Mouse (Mus musculus): ENCODE data around the gene Gm20532. TPM values are rescaled to one million over a fixed set of nuclear protein-coding genes. Genes with fewer than 3 reads are reported as not detected.

Gm20532 gene
- total RNA-seq, 2 experiments from 2014 or later: not detected

- intact Hi-C loops (cut with DNase I): no loop called here
- DNase-seq (ENCODE audit: low spot score in 2 of 2): no peak
Observed at GRCm38 (mm10) chr2:26609261-26609661, 22.8 kb downstream of the Gm20532 start.

GRCm38 (mm10) chr2:26610526-26610925 is 24.1 kb downstream of the Gm20532 start:
- intact Hi-C loops (cut with DNase I): no loop called here
- no peak for DNase-seq (ENCODE audit: low spot score in 2 of 2)

GRCm38 (mm10) chr2:26611054-26611453 is 24.6 kb downstream of the Gm20532 start:
- intact Hi-C loops (cut with DNase I): no loop called here
- DNase-seq (ENCODE audit: low spot score in 2 of 2): no peak

GRCm38 (mm10) chr2:26611896-26612295 is 25.5 kb downstream of the Gm20532 start:
- intact Hi-C loops (cut with DNase I): no loop called here
- no peak for DNase-seq (ENCODE audit: low spot score in 2 of 2)

- no peak for DNase-seq (ENCODE audit: low spot score in 2 of 2)
- intact Hi-C loops (cut with DNase I): no loop called here
Observed at GRCm38 (mm10) chr2:26614903-26615302, 28.5 kb downstream of the Gm20532 start.

GRCm38 (mm10) chr2:26615459-26616124 is 29.2 kb downstream of the Gm20532 start:
- DNase-seq (ENCODE audit: low spot score in 2 of 2): peak in 1 of 2 experiments; percentile 60
- intact Hi-C loops (cut with DNase I): no loop called here

GRCm38 (mm10) chr2:26617331-26617730 is 30.9 kb downstream of the Gm20532 start:
- intact Hi-C loops (cut with DNase I): no loop called here
- no peak for DNase-seq (ENCODE audit: low spot score in 2 of 2)

- no peak for DNase-seq (ENCODE audit: low spot score in 2 of 2)
- intact Hi-C loops (cut with DNase I): no loop called here
Observed at GRCm38 (mm10) chr2:26617928-26618327, 31.5 kb downstream of the Gm20532 start.

GRCm38 (mm10) chr2:26621246-26621645 is 34.8 kb downstream of the Gm20532 start:
- DNase-seq (ENCODE audit: low spot score in 2 of 2): no peak
- intact Hi-C loops (cut with DNase I): no loop called here

- no peak for DNase-seq (ENCODE audit: low spot score in 2 of 2)
- intact Hi-C loops (cut with DNase I): no loop called here
Observed at GRCm38 (mm10) chr2:26622984-26623383, 36.5 kb downstream of the Gm20532 start.

- intact Hi-C loops (cut with DNase I): loop anchor here (5.0 kb wide), 1 partner anchor 178 kb away; the partner anchor contains the start of gene Sec16a
- DNase-seq (ENCODE audit: low spot score in 2 of 2): no peak
Observed at GRCm38 (mm10) chr2:26625419-26625818, 39.0 kb downstream of the Gm20532 start.

- intact Hi-C loops (cut with DNase I): loop anchor here (5.0 kb wide), 1 partner anchor 179 kb away; the partner anchor contains the start of gene Sec16a
- no peak for DNase-seq (ENCODE audit: low spot score in 2 of 2)
Observed at GRCm38 (mm10) chr2:26626081-26626480, 39.6 kb downstream of the Gm20532 start.

- peak; percentile 91 to 92 for DNase-seq (ENCODE audit: low spot score in 2 of 2)
- intact Hi-C loops (cut with DNase I): loop anchor here (5.0 kb wide), 1 partner anchor 181 kb away; the partner anchor contains the start of gene Sec16a
Observed at GRCm38 (mm10) chr2:26627921-26628739, 41.7 kb downstream of the Gm20532 start, which contains the start of gene Fam69b. Gene Fam69b, plus strand, starts transcription at chr2:26628457.

- peak in 1 of 2 experiments; percentile 13 for DNase-seq (ENCODE audit: low spot score in 2 of 2)
- intact Hi-C loops (cut with DNase I): loop anchor here (5.0 kb wide), 1 partner anchor 182 kb away; the partner anchor contains the start of gene Sec16a
Observed at GRCm38 (mm10) chr2:26628792-26629437, 42.5 kb downstream of the Gm20532 start.

- intact Hi-C loops (cut with DNase I): loop anchor here (10.0 kb wide), 1 partner anchor 392 kb away; the partner anchor contains the start of gene Slc2a6
- no peak for DNase-seq (ENCODE audit: low spot score in 2 of 2)
Observed at GRCm38 (mm10) chr2:26632541-26633395, 46.3 kb downstream of the Gm20532 start.

- intact Hi-C loops (cut with DNase I): loop anchor here (10.0 kb wide), 1 partner anchor 391 kb away; the partner anchor contains the start of gene Slc2a6
- no peak for DNase-seq (ENCODE audit: low spot score in 2 of 2)
Observed at GRCm38 (mm10) chr2:26633953-26634530, 47.6 kb downstream of the Gm20532 start.

- DNase-seq (ENCODE audit: low spot score in 2 of 2): peak in 1 of 2 experiments; percentile 4
- intact Hi-C loops (cut with DNase I): loop anchor here (10.0 kb wide), 1 partner anchor 390 kb away; the partner anchor contains the start of gene Slc2a6
Observed at GRCm38 (mm10) chr2:26634629-26635488, 48.4 kb downstream of the Gm20532 start.
